In genomic region chr11:94330211-94330610, GRCm38 (mm10) we compare ENCODE assay signal across 13 mouse cellular contexts. TPM values are rescaled to one million over a fixed set of nuclear protein-coding genes. Genes with fewer than 3 reads are reported as not detected.
A peak's percentile ranks its signal among the peaks of the same experiment; 100 is the strongest.
DNase-seq lines count a peak whose midpoint lies in the region; ATAC-seq lines count a peak whose summit lies in the region.
"Had no signal": no experiment of that assay in that cellular context is flagged by ENCODE, and none has a peak within 500 bp of the region (broad histone marks: within the 10 kb centered on the region; RNA-seq: fewer than 3 reads in every experiment).

No protein-coding gene starts in this region.

- H3K36me3 ChIP-seq in embryonic facial prominence, embryonic 14.5 days (ENCODE audit: control insufficient read depth, insufficient read depth, low read length), result peaks cover 10% of the 10 kb centered on the region
- H3K36me3 ChIP-seq in embryonic facial prominence, embryonic 10.5 days (replicated peaks), result peaks cover 14% of the 10 kb centered on the region
- H3K36me3 ChIP-seq in hindbrain, embryonic 15.5 days, result peaks cover 6% of the 10 kb centered on the region
- peaks cover 6% of the 10 kb centered on the region; the same call in 1 of the 2 replicates for H3K36me3 ChIP-seq in hindbrain, embryonic 11.5 days (ENCODE audit: control insufficient read depth, insufficient read depth, low read length)
- peaks cover 5% of the 10 kb centered on the region; the same call in 1 of the 2 replicates for H3K36me3 ChIP-seq in midbrain, embryonic 11.5 days (ENCODE audit: control insufficient read depth, insufficient read depth, low read length)
- H3K36me3 ChIP-seq in midbrain, embryonic 14.5 days (ENCODE audit: control insufficient read depth, insufficient read depth, low read length), result peaks cover 11% of the 10 kb centered on the region
- H3K36me3 ChIP-seq in neural tube, embryonic 15.5 days, result peaks cover 8% of the 10 kb centered on the region

- H3K9me3 ChIP-seq in embryonic facial prominence, embryonic 14.5 days (ENCODE audit: control insufficient read depth, low read length), result no peaks in the 10 kb centered on the region
- no peaks in the 10 kb centered on the region for H3K9me3 ChIP-seq in embryonic facial prominence, embryonic 10.5 days
- H3K9me3 ChIP-seq in hindbrain, embryonic 15.5 days, result no peaks in the 10 kb centered on the region
- no peaks in the 10 kb centered on the region for H3K9me3 ChIP-seq in hindbrain, embryonic 11.5 days (ENCODE audit: control insufficient read depth, low read length)
- H3K9me3 ChIP-seq in midbrain, embryonic 11.5 days (ENCODE audit: control insufficient read depth, low read length), result no peaks in the 10 kb centered on the region
- H3K9me3 ChIP-seq in midbrain, embryonic 14.5 days (ENCODE audit: control insufficient read depth, low read length), result no peaks in the 10 kb centered on the region
- no peaks in the 10 kb centered on the region for H3K9me3 ChIP-seq in neural tube, embryonic 15.5 days (replicated peaks)

- 87% methylated on average over 3 of the region's 3 CpGs for WGBS in embryonic facial prominence, embryonic 14.5 days
- 94% methylated on average over 3 of the region's 3 CpGs for WGBS in embryonic facial prominence, embryonic 10.5 days
- WGBS in hindbrain, embryonic 15.5 days, result 93% methylated on average over 3 of the region's 3 CpGs
- WGBS in hindbrain, embryonic 11.5 days, result 91% methylated on average over 3 of the region's 3 CpGs
- WGBS in midbrain, embryonic 11.5 days, result 96% methylated on average over 3 of the region's 3 CpGs
- WGBS in midbrain, embryonic 14.5 days, result 93% methylated on average over 3 of the region's 3 CpGs
- 97% methylated on average over 3 of the region's 3 CpGs for WGBS in neural tube, embryonic 15.5 days

- 0 out of 2 replicates have a peak overlapping the region, but pooled peaks have one; percentile 66 for H3K4me2 ChIP-seq in embryonic facial prominence, embryonic 14.5 days (ENCODE audit: low read depth, low read length)
- peak overlapping the region; percentile 85; the same call in 1 of the 2 replicates for H3K4me2 ChIP-seq in hindbrain, embryonic 15.5 days
- no peak overlapping the region for H3K4me2 ChIP-seq in hindbrain, embryonic 11.5 days (replicated peaks; ENCODE audit: low read depth, low read length)
- H3K4me2 ChIP-seq in midbrain, embryonic 11.5 days, result no peak overlapping the region
- H3K4me2 ChIP-seq in midbrain, embryonic 14.5 days (ENCODE audit: low read length), result no peak overlapping the region
- H3K4me2 ChIP-seq in neural tube, embryonic 15.5 days, result peak overlapping the region; percentile 76; the same call in 1 of the 2 replicates

- H3K27ac ChIP-seq in embryonic facial prominence, embryonic 14.5 days (replicated peaks; ENCODE audit: low read depth, low read length), result no peak overlapping the region
- no peak overlapping the region for H3K27ac ChIP-seq in embryonic facial prominence, embryonic 10.5 days (replicated peaks)
- H3K27ac ChIP-seq in hindbrain, embryonic 15.5 days (replicated peaks), result no peak overlapping the region
- no peak overlapping the region for H3K27ac ChIP-seq in hindbrain, embryonic 11.5 days (ENCODE audit: low read depth, low read length)
- H3K27ac ChIP-seq in midbrain, embryonic 11.5 days (ENCODE audit: low read depth, low read length), result no peak overlapping the region
- no peak overlapping the region for H3K27ac ChIP-seq in midbrain, embryonic 14.5 days (replicated peaks; ENCODE audit: low read depth, low read length)
- no peak overlapping the region for H3K27ac ChIP-seq in neural tube, embryonic 15.5 days (replicated peaks)
- H3K27ac ChIP-seq: hindbrain, embryonic 14.5 days had no signal

- no peak for ATAC-seq in embryonic facial prominence, embryonic 14.5 days (ENCODE audit: low read depth)
- no peak for ATAC-seq in hindbrain, embryonic 15.5 days (ENCODE audit: low FRiP score, low read depth)
- ATAC-seq in hindbrain, embryonic 11.5 days (ENCODE audit: low FRiP score), result no peak
- ATAC-seq in midbrain, embryonic 11.5 days (ENCODE audit: low FRiP score), result no peak
- ATAC-seq in midbrain, embryonic 14.5 days (ENCODE audit: low FRiP score, low TSS enrichment), result no peak
- ATAC-seq in neural tube, embryonic 15.5 days (ENCODE audit: low FRiP score), result no peak

- 0 out of 2 replicates have a peak overlapping the region, but pooled peaks have one; percentile 0 for H3K4me3 ChIP-seq in embryonic facial prominence, embryonic 14.5 days (ENCODE audit: low read depth, low read length)
- H3K4me3 ChIP-seq in embryonic facial prominence, embryonic 10.5 days, result no peak overlapping the region
- no peak overlapping the region for H3K4me3 ChIP-seq in hindbrain, embryonic 15.5 days
- H3K4me3 ChIP-seq in hindbrain, embryonic 11.5 days (ENCODE audit: low read depth, low read length), result no peak overlapping the region
- no peak overlapping the region for H3K4me3 ChIP-seq in midbrain, embryonic 11.5 days (ENCODE audit: low read depth, low read length)
- H3K4me3 ChIP-seq in midbrain, embryonic 14.5 days (replicated peaks; ENCODE audit: low read depth, low read length), result no peak overlapping the region
- no peak overlapping the region for H3K4me3 ChIP-seq in neural tube, embryonic 15.5 days (replicated peaks)

- H3K27me3 ChIP-seq in embryonic facial prominence, embryonic 14.5 days (replicated peaks; ENCODE audit: control insufficient read depth, insufficient read depth, low read length), result no peaks in the 10 kb centered on the region
- no peaks in the 10 kb centered on the region for H3K27me3 ChIP-seq in embryonic facial prominence, embryonic 10.5 days (replicated peaks; ENCODE audit: low read depth, poor library complexity, severe bottlenecking)
- H3K27me3 ChIP-seq in hindbrain, embryonic 15.5 days, result no peaks in the 10 kb centered on the region
- no peaks in the 10 kb centered on the region for H3K27me3 ChIP-seq in hindbrain, embryonic 11.5 days (ENCODE audit: control insufficient read depth, insufficient read depth, low read length)
- no peaks in the 10 kb centered on the region for H3K27me3 ChIP-seq in midbrain, embryonic 11.5 days (ENCODE audit: control insufficient read depth, insufficient read depth, low read length)
- no peaks in the 10 kb centered on the region for H3K27me3 ChIP-seq in midbrain, embryonic 14.5 days (ENCODE audit: control insufficient read depth, insufficient read depth, low read length)
- no peaks in the 10 kb centered on the region for H3K27me3 ChIP-seq in neural tube, embryonic 15.5 days (replicated peaks)

- H3K4me1 ChIP-seq in embryonic facial prominence, embryonic 14.5 days (ENCODE audit: control insufficient read depth, insufficient read depth, low read length), result peaks cover 24% of the 10 kb centered on the region
- peaks cover 35% of the 10 kb centered on the region for H3K4me1 ChIP-seq in embryonic facial prominence, embryonic 10.5 days
- peaks cover 42% of the 10 kb centered on the region for H3K4me1 ChIP-seq in hindbrain, embryonic 15.5 days (replicated peaks)
- H3K4me1 ChIP-seq in hindbrain, embryonic 11.5 days (replicated peaks; ENCODE audit: control insufficient read depth, insufficient read depth, low read length), result no peaks in the 10 kb centered on the region; the same call in 1 of the 2 replicates
- peaks cover 19% of the 10 kb centered on the region for H3K4me1 ChIP-seq in midbrain, embryonic 11.5 days (ENCODE audit: control insufficient read depth, insufficient read depth, low read length)
- H3K4me1 ChIP-seq in midbrain, embryonic 14.5 days (ENCODE audit: control insufficient read depth, insufficient read depth, low read length), result peaks cover 24% of the 10 kb centered on the region
- H3K4me1 ChIP-seq in neural tube, embryonic 15.5 days, result peaks cover 46% of the 10 kb centered on the region

- no peak for DNase-seq in embryonic facial prominence, embryonic 14.5 days (ENCODE audit: low spot score)
- DNase-seq in embryonic facial prominence, embryonic 10.5 days (ENCODE audit: low spot score), result no peak
- no peak for DNase-seq in hindbrain, embryonic 11.5 days (ENCODE audit: low spot score)
- DNase-seq in midbrain, embryonic 11.5 days (ENCODE audit: low spot score, missing footprints), result peak; percentile 76
- no peak for DNase-seq in midbrain, embryonic 14.5 days
- no peak for DNase-seq in ovary, postnatal 14 days (ENCODE audit: low spot score)

- no peak overlapping the region for H3K9ac ChIP-seq in embryonic facial prominence, embryonic 14.5 days (ENCODE audit: low read depth, low read length)
- no peak overlapping the region for H3K9ac ChIP-seq in hindbrain, embryonic 15.5 days
- H3K9ac ChIP-seq in hindbrain, embryonic 11.5 days (ENCODE audit: low read depth, low read length), result no peak overlapping the region
- H3K9ac ChIP-seq in midbrain, embryonic 11.5 days (ENCODE audit: low read length), result no peak overlapping the region
- no peak overlapping the region for H3K9ac ChIP-seq in midbrain, embryonic 14.5 days (replicated peaks; ENCODE audit: low read length)
- no peak overlapping the region for H3K9ac ChIP-seq in neural tube, embryonic 15.5 days (replicated peaks)
- H3K9ac ChIP-seq: hindbrain, embryonic 14.5 days had no signal

RNA-seq across cellular contexts. Expression of gene Ankrd40, which starts 2.4 kb away (rescaled TPM):
- 24.0 and 28.4 TPM in 2 replicates for polyA plus RNA-seq in embryonic facial prominence, embryonic 14.5 days (2014; fragmentation: Nextera tagmentation; extraction: Ambion mirVana)
- polyA plus RNA-seq in embryonic facial prominence, embryonic 10.5 days (2016; fragmentation: Nextera tagmentation; extraction: Ambion mirVana), result 14.8 and 15.3 TPM in 2 replicates
- polyA plus RNA-seq in hindbrain, embryonic 15.5 days (2015; fragmentation: Nextera tagmentation; extraction: Ambion mirVana), result 18.3 and 21.5 TPM in 2 replicates
- 16.3 and 21.7 TPM in 2 replicates for polyA plus RNA-seq in hindbrain, embryonic 11.5 days (2014; fragmentation: Nextera tagmentation; extraction: Ambion mirVana)
- polyA plus RNA-seq in midbrain, embryonic 11.5 days (2014; fragmentation: Nextera tagmentation; extraction: Ambion mirVana), result 21.5 and 27.4 TPM in 2 replicates
- polyA plus RNA-seq in midbrain, embryonic 14.5 days (2014; fragmentation: Nextera tagmentation; extraction: Ambion mirVana), result 11.9 and 13.1 TPM in 2 replicates
- 12.5 and 17.7 TPM in 2 replicates for polyA plus RNA-seq in neural tube, embryonic 15.5 days (2015; fragmentation: Nextera tagmentation; extraction: Ambion mirVana)

RNA-seq across cellular contexts. Expression of gene Luc7l3, which starts 8.4 kb away (rescaled TPM):
- polyA plus RNA-seq in embryonic facial prominence, embryonic 14.5 days (2014; fragmentation: Nextera tagmentation; extraction: Ambion mirVana), result 88.8 and 91.4 TPM in 2 replicates
- polyA plus RNA-seq in embryonic facial prominence, embryonic 10.5 days (2016; fragmentation: Nextera tagmentation; extraction: Ambion mirVana), result 104 and 117 TPM in 2 replicates
- 126 and 127 TPM in 2 replicates for polyA plus RNA-seq in hindbrain, embryonic 15.5 days (2015; fragmentation: Nextera tagmentation; extraction: Ambion mirVana)
- 118 and 125 TPM in 2 replicates for polyA plus RNA-seq in hindbrain, embryonic 11.5 days (2014; fragmentation: Nextera tagmentation; extraction: Ambion mirVana)
- polyA plus RNA-seq in midbrain, embryonic 11.5 days (2014; fragmentation: Nextera tagmentation; extraction: Ambion mirVana), result 113 and 130 TPM in 2 replicates
- 122 and 144 TPM in 2 replicates for polyA plus RNA-seq in midbrain, embryonic 14.5 days (2014; fragmentation: Nextera tagmentation; extraction: Ambion mirVana)
- 124 and 133 TPM in 2 replicates for polyA plus RNA-seq in neural tube, embryonic 15.5 days (2015; fragmentation: Nextera tagmentation; extraction: Ambion mirVana)

RNA-seq across cellular contexts. Expression of gene Gm21885, which starts 48.5 kb away (rescaled TPM):
- 0.38 TPM in 1 of 2 replicates, not detected in the other for polyA plus RNA-seq in embryonic facial prominence, embryonic 14.5 days (2014; fragmentation: Nextera tagmentation; extraction: Ambion mirVana)
- polyA plus RNA-seq in embryonic facial prominence, embryonic 10.5 days (2016; fragmentation: Nextera tagmentation; extraction: Ambion mirVana), result 0.39 TPM in 1 of 2 replicates, not detected in the other
- polyA plus RNA-seq in hindbrain, embryonic 15.5 days (2015; fragmentation: Nextera tagmentation; extraction: Ambion mirVana), result 0.66 TPM in 1 of 2 replicates, not detected in the other
- 0.68 TPM in 1 of 2 replicates, not detected in the other for polyA plus RNA-seq in hindbrain, embryonic 11.5 days (2014; fragmentation: Nextera tagmentation; extraction: Ambion mirVana)
- polyA plus RNA-seq in midbrain, embryonic 11.5 days (2014; fragmentation: Nextera tagmentation; extraction: Ambion mirVana), result 0.34 and 0.43 TPM in 2 replicates
- polyA plus RNA-seq in midbrain, embryonic 14.5 days (2014; fragmentation: Nextera tagmentation; extraction: Ambion mirVana), result 0.50 and 0.57 TPM in 2 replicates
- polyA plus RNA-seq in neural tube, embryonic 15.5 days (2015; fragmentation: Nextera tagmentation; extraction: Ambion mirVana), result not detected in 2 replicates
- polyA plus RNA-seq: frontal cortex, adult 2 months; gonadal fat pad, adult 2 months; hindbrain, embryonic 14.5 days; kidney, embryonic 16.5 days; neural tube, embryonic 11.5 days had no signal

Comparison
In these comparisons a context has a peak if more than half of its experiments do, and no peak if none do; other contexts are left out.
1. H3K4me2 ChIP-seq: peak in embryonic facial prominence, embryonic 14.5 days (single experiment), hindbrain, embryonic 15.5 days (single experiment) and neural tube, embryonic 15.5 days (single experiment); none in hindbrain, embryonic 11.5 days (single experiment), midbrain, embryonic 11.5 days (single experiment) and midbrain, embryonic 14.5 days (single experiment).